Mouse (Mus musculus) megakaryocyte-erythroid progenitor cell, adult 5-6 weeks (primary cell): ENCODE results near the gene Coro6. TPM values are rescaled to one million over a fixed set of nuclear protein-coding genes. Genes with fewer than 3 reads are reported as not detected.

Source experiments
- total RNA-seq, 2 experiments: library from RNA; stranded (forward) in 1 of 2; stranded (reverse) in 1 of 2; fragments of 200-1000, 215-1000 nt in 1 of 2; fragments of >200 nt in 1 of 2; fragmentation: Nextera tagmentation in 1 of 2; gene quantifications; 2 replicates each; pipeline ENCODE4 v1.2.3; 2014 to 2017

Gene Coro6
- total RNA-seq, 2 experiments from 2014 or later = not detected

Other genes with a start within 250 kb of the Coro6 start
- 19.7 and 19.8 TPM in 2 replicates for gene Ssh2, start 246.1 kb upstream of the Coro6 start, total RNA-seq (2014; fragmentation: Nextera tagmentation)
- gene Ssh2, start 246.1 kb upstream of the Coro6 start, total RNA-seq (2017) = 11.2 and 11.9 TPM in 2 replicates
- 25.8 and 26.4 TPM in 2 replicates for gene Ankrd13b, start 27.3 kb downstream of the Coro6 start, total RNA-seq (2014; fragmentation: Nextera tagmentation)
- 8.3 and 11.7 TPM in 2 replicates for gene Ankrd13b, start 27.3 kb downstream of the Coro6 start, total RNA-seq (2017)
- gene Git1, start 31.2 kb downstream of the Coro6 start, total RNA-seq (2014; fragmentation: Nextera tagmentation) = 28.7 and 37.5 TPM in 2 replicates
- gene Git1, start 31.2 kb downstream of the Coro6 start, total RNA-seq (2017) = 10.9 and 13.6 TPM in 2 replicates
- 2.1 and 2.2 TPM in 2 replicates for gene Abhd15, start 52.7 kb downstream of the Coro6 start, total RNA-seq (2014; fragmentation: Nextera tagmentation)
- gene Abhd15, start 52.7 kb downstream of the Coro6 start, total RNA-seq (2017) = 0.70 and 4.1 TPM in 2 replicates
- gene Trp53i13, start 53.6 kb downstream of the Coro6 start, total RNA-seq (2014; fragmentation: Nextera tagmentation) = 3.8 and 11.1 TPM in 2 replicates
- gene Trp53i13, start 53.6 kb downstream of the Coro6 start, total RNA-seq (2017) = 0.66 and 0.76 TPM in 2 replicates
- 0.69 and 1.3 TPM in 2 replicates for gene Gm10392, start 56.8 kb downstream of the Coro6 start, total RNA-seq (2014; fragmentation: Nextera tagmentation)
- not detected in 2 replicates for gene Gm10392, start 56.8 kb downstream of the Coro6 start, total RNA-seq (2017)
- gene Taok1, start 145.4 kb downstream of the Coro6 start, total RNA-seq (2014; fragmentation: Nextera tagmentation) = 15.4 and 20.3 TPM in 2 replicates
- gene Taok1, start 145.4 kb downstream of the Coro6 start, total RNA-seq (2017) = 28.9 and 39.6 TPM in 2 replicates
- 60.0 and 67.4 TPM in 2 replicates for gene Nufip2, start 223.7 kb downstream of the Coro6 start, total RNA-seq (2014; fragmentation: Nextera tagmentation)
- 78.5 and 79.1 TPM in 2 replicates for gene Nufip2, start 223.7 kb downstream of the Coro6 start, total RNA-seq (2017)